Mouse (Mus musculus): ENCODE measurements around the gene Cdca7.

Gene Cdca7

DNA sequence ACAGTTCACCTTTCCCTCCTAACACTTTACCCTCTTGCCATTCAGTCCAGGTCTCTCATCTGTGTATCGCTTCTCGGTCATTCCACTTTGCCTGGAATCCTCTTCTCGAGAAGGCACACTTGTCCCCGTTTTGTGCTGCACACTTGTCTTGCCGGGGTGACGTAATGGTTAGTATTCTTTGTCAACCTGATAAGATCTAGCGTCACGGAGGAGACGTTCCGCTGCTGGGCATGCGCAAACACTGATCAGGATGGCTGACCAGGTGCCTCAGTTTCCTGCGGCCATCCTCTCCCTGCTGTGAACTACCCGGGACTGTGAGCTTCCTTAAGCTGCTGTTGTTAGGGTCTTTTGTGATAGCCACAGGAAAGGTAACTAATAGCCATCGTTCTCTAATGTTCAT lies 17.1 kb downstream of the Cdca7 start:
- in situ Hi-C loops (cut with MboI, MseI): no loop called here

DNA sequence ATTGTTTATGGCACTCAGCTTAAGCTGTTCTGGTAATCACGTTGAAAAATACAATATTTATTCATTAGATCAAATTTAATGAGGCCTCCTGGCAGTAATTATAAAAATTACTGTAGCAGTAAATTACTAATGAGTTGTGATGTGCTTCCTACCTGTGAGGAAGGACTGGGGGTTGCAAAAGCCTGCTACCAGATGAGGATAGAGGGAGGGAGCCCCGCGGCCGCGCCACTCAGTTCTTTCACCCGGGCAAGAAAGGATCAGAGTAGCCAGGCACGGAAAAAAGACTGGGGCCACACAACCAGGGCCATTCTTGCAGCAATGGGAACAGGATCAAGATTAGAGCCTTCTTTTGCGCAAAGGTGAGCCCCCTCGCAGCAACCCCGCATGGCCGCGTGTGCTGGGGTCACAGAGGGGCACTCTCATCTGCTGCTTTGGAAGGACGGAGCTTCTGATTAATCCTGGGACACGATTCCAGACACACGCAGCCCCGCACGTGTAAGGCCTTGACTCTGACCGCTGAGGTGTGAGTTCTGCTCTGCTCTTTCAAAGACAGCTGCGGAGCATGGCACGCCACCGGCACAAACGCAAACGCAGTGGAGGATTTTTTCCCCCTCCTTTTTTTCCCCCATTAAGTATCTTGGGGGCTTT lies 23.2 kb downstream of the Cdca7 start:
- in situ Hi-C loops (cut with MboI, MseI): no loop called here

DNA sequence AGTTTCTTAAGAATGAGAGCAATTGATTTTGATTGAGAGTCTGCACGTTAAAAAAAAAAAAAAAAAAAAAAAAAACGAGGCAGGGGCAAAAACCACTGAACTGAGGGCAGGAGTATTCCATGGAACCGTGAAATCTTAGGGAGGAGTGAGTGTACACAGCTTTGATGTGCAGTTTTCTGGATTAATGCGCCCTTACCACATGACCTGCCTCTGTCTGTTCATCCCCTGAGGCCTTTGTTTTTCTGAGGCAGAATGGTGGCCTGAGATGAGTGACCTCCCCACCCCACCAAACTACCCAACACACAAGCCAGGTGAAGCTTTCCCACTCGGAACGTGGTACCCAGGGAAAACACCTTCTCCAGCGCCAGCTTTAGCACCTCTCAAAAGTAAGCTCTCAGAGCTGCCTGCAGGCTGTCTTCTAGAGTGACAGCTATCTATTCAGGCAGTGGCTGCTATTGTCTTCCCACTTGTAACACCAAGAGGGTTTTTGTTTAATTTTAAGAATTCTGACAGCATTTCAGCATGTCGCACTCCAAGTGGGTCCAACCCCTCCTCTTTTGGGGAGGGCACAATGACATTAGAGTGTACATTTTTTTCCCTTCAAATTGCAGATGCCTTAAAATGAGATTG lies 23.9 kb downstream of the Cdca7 start:
- in situ Hi-C loops (cut with MboI, MseI): no loop called here

DNA sequence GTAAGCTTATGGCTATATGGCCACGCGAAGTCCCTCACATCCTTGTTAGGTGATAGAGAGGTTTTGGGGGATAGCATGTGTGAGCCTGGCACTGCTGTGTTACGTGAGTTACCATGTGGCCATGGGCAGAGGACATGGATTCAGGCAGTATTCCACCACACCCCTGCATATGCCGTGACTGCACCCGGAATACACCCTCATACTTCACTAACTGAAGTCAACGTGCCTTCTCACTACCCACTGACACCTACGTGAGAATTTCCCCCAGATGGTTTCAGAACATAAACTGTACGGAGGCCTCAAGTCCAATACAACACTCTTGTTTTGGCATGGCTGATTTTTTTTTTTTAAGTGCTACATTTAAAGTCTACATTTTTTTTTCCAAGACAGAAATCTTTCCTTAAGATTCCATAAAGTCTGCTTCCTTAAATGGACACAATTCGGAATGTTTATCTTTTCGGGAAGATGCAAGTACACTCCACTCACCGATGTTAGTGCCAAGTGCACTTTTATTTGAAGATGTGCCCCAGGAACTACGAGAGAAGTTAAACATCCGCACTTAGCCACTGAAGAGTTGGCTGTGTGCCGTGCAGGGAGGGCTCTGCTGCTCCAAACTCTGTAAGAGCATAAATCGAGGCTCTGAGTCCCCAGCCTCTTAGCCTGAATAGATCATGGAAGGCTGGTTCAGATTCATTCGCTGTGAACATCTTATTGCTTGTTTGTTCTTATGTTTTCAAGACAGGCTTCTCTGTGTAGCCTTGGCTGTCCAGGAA lies 26.3 kb downstream of the Cdca7 start:
- in situ Hi-C loops (cut with MboI, MseI): no loop called here

DNA sequence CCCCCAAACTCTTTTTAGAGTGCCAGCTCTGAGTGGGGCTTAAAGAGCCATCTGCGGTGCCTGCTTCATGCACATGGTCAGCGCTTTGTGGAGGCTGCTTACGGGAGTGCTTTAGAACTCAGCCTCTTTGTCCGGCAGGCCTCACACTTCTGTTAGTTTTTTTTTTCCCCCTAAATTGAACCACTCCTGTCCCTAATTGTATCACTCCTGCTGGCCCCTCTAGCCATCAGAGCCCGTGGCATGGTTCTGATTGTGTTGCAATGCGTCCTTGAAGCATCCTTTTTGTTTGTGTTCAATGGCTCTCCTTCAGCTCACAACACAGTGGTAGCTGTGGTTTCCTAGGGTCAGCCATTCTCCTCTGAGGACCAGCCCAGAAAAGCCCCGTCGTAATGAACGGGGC lies 27.7 kb downstream of the Cdca7 start:
- in situ Hi-C loops (cut with MboI, MseI): no loop called here

DNA sequence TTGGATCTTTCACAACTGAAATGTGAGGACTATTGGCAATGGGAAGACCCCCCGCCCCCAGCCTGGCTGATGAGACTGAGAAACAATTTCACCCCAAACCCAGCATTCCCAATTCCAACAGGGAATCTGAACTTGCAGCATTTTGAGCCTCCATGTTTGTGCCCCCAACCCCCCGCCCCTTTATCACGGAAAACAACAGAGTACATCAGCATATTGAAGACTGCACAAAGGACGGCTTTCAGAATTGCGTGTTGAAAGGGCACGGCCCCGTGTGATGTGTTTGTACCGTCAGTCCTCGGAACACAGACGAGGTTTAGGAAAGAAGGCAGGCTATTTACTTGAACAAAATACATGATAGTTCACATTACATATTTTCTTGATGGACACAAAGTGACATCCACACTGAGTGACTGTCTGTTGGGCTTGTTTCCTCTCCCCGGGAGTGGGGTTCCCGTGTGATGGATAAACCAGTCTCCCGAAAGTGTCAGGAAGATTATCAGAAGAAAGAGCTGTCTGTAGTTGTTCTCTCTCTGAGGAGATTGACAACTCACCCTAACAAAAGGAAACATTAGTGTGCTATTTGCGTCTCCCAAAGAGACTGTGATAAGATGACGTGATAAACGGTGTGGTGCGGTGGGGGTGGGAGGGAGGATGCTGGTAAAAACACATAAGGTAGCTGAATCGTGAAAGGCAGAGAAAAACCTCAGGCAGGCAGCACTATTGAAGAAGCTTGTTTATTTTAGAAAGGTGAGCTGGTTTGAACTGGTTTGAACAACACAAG lies 32.1 kb downstream of the Cdca7 start:
- in situ Hi-C loops (cut with MboI, MseI): no loop called here

DNA sequence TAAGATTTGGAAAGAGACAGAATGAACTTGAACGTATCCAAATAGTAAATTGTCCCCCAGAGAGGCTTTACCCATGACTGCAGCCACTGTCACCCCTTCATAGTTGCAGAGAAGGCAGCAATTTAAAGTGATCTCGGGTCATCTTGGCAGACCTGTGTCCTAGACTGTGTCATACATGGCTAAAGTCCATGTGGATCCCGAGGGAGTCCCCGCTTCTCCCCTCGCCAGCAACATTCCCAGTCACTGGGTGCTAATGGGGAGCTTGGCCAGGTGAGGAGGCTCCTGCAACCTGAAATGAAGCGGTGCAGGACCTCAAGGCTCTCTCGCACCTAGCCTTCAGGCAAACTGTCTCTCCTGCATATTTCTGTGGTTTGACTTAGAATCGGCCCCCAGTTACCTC lies 32.9 kb downstream of the Cdca7 start:
- in situ Hi-C loops (cut with MboI, MseI): no loop called here

DNA sequence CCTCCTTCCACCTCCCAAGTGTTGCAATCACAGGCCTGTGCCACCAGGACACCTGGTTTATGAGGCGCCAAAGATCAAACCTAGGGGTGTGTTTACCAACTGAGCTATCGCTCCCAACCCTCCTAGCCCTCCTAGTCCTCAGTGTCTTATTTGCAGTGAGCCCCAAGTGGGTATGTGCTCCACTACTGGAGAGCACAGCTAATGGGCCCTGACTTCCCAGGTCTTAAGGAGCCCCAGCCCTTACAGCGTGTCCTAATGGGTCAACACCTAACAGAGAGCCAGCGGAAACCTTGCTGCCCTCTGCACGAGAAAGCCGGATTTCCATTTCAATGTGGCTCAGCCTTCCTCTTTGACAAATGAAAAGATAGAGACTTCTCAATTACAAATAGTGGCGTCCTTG lies 39.6 kb downstream of the Cdca7 start:
- in situ Hi-C loops (cut with MboI, MseI): no loop called here

DNA sequence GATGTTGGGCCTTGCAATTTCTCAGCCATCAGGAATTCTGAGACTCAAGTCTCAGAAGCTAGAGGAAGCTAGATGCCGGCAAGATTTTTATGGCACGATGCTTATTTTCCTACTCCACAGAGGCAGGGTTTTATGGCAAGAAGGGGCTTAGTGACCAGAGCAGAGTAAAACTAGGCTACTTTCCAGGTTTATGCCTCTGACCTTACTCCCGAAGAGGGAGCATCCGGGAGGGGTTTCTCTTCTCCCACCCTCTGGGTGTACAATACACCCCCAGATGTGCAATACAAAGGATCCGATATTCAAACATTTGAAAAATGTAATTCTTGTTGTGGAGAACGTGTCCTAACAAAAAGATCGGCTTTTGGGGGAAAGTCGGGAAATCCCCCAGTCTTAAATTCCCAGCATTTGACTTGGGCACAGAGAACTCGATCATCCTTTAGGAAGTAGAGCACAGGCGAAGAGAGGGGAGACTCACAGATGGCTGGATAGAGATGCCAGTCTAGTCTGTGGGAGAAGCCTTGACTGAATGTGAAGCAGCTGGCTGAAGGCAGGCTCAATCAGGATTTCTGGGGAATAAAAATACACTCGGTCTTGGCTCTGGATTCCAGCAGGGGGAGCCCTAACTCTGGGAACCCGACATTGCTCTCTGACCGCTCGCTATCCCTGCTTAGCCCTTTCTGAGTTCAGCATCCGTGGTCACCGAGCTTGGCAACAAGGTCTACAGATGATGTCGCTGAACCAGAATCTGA lies 40.2 kb downstream of the Cdca7 start:
- in situ Hi-C loops (cut with MboI, MseI): no loop called here

DNA sequence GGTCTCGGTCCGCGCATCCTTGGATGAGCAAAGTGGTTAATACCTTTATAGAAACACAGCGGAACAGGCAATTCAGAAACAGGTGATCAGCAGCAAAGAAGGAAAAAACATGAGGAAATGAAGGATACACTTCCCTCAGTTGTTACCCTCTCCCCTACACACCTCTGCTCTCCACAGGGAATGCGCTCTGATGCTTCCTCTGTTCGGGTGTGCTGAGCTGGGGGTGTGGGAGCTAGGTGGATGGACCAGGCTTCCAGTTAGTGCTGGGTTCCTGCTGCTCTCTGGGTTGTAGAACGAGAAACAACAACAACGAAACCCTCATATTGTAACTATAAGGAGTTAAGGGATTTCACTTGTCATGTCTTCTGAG lies 40.7 kb downstream of the Cdca7 start:
- in situ Hi-C loops (cut with MboI, MseI): no loop called here

DNA sequence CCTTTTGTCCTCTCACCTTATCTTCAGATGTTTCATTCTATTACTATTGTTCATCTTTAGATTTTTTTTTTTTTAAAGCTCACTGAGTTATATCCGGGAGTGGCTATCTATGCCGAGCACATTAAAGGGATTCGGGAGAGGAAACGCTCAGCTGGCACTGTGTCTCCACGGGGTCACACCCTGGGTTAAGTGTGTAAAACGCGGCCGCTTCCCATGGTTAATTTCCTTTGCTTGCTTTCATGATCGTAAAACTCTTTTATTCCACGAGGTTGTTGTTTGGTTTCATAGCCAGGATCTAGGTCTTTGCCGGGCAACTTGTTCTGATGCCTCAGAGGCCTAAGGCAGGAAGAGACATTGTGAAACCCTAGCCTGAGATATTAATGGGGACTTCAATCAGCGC lies 48.1 kb downstream of the Cdca7 start:
- in situ Hi-C loops (cut with MboI, MseI): no loop called here

DNA sequence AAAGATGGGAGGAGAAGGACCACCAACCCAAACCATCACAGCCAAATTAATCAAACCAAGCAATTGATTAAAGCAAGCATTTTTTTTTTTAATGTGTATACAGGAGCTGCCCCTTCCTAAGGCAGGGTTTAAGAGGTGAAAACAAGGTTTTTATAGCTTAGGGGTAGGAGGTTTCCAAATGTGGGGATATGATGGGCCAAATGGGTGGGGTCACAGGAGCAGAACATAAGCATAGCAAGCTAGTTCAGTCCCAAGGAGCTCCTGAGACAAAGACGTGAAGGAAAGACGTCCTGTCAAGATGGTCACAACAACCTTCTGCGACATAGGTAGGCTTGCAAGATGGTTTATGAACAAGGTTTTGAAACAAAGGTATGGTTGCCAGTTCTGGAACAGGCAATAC lies 49.6 kb downstream of the Cdca7 start:
- in situ Hi-C loops (cut with MboI, MseI): no loop called here

DNA sequence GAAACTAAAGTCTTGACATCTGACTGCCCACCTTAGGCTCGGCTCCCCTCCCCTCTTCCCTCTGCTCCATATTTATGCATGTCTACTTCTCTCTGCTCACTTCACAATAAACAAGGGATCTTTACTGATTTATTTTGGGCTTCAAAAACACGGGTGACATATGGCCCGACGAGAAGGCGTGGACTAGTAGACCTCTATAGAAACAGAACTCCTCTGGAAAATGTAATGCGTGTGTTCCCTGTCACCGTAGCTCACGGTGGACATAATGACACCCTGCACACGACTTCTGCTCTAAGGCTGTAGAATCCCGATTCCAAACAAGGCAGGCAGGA lies 53.0 kb downstream of the Cdca7 start:
- in situ Hi-C loops (cut with MboI, MseI): no loop called here

DNA sequence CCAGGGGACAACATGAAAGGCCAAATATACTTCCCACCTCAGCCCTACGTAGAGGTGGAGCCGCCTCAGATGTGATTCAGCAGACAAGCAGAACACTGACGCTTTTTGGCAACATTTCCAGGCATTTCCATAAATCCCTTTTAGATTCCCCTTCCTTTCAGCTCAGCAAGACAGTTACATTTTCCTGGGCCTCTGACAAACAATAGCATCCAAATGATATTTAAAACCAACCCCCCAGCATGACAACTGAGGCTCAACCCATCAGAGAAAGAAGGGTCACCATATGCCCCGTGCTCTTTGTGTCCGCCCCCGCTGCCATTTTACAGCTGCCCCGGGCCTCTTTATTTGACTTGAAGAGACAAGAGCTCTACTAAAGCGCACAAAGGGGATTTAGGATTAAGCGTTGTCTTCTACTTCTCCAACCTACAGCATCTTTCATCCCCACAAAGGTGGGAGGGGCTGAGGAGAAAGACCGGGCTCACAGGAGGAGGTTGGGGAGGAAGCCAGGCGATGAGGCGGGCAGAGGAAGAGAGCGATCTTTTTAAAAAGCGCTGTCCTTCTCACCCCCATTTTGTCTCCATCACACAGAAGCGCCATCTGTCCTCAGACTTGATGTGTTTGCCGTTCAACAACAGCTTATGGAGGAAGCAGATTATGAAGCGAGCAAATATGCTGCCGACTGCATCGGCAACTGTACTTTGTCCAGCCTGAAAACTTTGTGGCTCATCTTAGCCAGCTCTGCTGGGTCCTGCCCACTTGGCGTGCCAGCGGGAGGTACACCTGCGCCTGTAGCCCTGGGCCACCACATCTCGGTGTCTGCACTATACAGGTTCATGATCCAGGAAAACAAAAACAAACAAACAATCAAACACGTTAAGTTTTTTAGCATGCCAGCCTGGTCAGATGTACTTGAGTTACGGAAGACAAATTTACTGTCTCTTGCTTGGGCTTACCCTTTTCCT lies 53.7 kb downstream of the Cdca7 start:
- in situ Hi-C loops (cut with MboI, MseI): no loop called here

DNA sequence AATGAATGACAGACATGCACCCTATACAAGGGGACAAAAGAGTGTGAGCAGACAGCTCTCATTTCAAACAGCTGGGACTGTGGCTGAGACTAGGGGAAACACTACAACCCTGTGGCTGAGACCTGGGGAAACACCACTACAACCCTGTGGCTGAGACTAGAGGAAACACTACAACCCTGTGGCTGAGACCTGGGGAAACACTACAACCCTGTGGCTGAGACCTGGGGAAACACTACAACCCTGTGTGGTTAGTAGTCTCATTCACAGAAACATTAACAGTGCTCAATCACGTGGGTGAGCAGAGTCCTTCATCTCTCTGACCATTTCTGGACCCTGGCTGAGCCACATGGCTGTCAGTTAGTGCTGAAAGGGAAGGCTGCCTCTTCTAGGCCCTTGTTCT lies 59.9 kb downstream of the Cdca7 start:
- in situ Hi-C loops (cut with MboI, MseI): no loop called here

Measured in T-helper 2 cell (primary cell).